Mouse (Mus musculus): ENCODE data around the gene Igsf23.

GRCm38 (mm10) chr7:19920166-19920505 is 30.4 kb downstream of the Igsf23 start:
- TF ChIP-seq CTCF (IDR thresholded peaks at IDR 0.05) (no peak), POLR2A (IDR thresholded peaks at IDR 0.05; ENCODE audit: insufficient read depth, low read depth, low read length) (no peak), EP300 (IDR thresholded peaks at IDR 0.05; ENCODE audit: insufficient read depth, low read depth, low read length) (no peak)
